ENCODE assay signal across 8 mouse cellular contexts in the genomic region with DNA sequence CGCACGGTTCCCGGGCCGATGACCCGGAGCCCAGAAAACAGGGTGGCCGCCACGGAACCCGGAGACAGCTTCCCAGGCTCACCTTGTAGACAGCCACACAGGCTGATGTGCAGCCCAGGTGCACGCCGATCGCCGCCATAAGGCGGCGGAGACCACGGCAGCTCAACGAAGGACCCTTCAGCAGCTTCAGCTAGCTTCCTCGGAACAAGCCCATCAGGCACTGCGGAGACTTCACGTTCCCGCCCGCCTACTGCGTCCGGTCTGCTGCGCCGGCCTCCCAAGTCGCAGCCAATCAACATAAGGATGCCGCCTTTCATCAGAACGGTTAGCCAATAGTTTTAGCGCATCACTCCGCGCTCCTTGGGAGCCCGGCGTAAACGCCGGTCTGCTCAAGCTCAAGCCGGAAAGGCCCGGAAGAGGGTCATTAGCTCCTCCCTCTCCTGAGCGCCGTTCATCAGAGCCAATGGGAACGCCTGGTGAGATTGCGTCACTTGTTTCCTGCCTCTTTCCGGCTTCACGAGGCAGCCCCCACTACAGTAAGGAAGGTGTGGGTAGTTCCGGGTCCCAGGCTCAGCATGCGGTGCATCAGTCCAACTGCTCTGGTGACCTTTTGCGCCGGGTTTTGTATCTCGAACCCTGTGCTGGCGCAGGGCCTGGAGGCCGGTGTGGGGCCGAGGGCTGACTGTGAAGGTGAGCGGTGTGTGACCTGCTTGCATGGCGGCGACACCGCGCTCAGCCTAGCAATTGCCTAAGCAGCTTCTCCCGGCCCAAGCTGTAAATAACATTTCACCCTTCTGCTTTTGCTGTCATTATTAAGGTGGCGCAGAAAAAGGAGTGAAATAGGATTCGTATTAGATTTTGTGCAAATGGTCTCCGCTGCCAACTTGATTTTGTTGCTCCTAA. TPM values are rescaled to one million over a fixed set of nuclear protein-coding genes. Genes with fewer than 3 reads are reported as not detected.
DNase-seq lines count a peak whose midpoint lies in the region; ATAC-seq and TF ChIP-seq lines count a peak whose summit lies in the region.

A gene (minus strand): TSS at position 239 of the 903 bp plus-strand sequence.
A gene (minus strand): TSS at position 263 of the 903 bp plus-strand sequence.
A gene (plus strand): TSS at position 479 of the 903 bp plus-strand sequence.

- ATAC-seq in heart, embryonic 15.5 days (replicated peaks; ENCODE audit: insufficient number of reproducible peaks, insufficient read depth, low FRiP score, low read depth): peak; percentile 100
- ATAC-seq in liver, embryonic 14.5 days (ENCODE audit: insufficient read depth): peak; percentile 98
- ATAC-seq in neural tube, embryonic 11.5 days (ENCODE audit: insufficient read depth, low FRiP score, low TSS enrichment): peak; percentile 100
- ATAC-seq in stomach, postnatal 0 days (ENCODE audit: low FRiP score, low TSS enrichment): peak; percentile 100

- no peaks in the 10 kb centered on the region for H3K27me3 ChIP-seq in forebrain, embryonic 10.5 days (ENCODE audit: poor library complexity, severe bottlenecking)
- no peaks in the 10 kb centered on the region for H3K27me3 ChIP-seq in heart, embryonic 15.5 days
- no peaks in the 10 kb centered on the region for H3K27me3 ChIP-seq in liver, embryonic 14.5 days (ENCODE audit: control insufficient read depth, insufficient read depth, low read length)
- no peaks in the 10 kb centered on the region for H3K27me3 ChIP-seq in neural tube, embryonic 11.5 days (ENCODE audit: control insufficient read depth, insufficient read depth, low read length)
- H3K27me3 ChIP-seq in stomach, postnatal 0 days (ENCODE audit: control insufficient read depth, insufficient read depth, low read length): no peaks in the 10 kb centered on the region

- H3K4me3 ChIP-seq in forebrain, embryonic 10.5 days: peak within 1 kb of the TSS; percentile 85
- H3K4me3 ChIP-seq in heart, embryonic 15.5 days: peak within 1 kb of the TSS; percentile 77
- H3K4me3 ChIP-seq in liver, embryonic 14.5 days (ENCODE audit: insufficient read depth in 1 of 2, low read depth in 2 of 2, low read length in 2 of 2): peak within 1 kb of the TSS; percentile 66 to 93
- peak within 1 kb of the TSS; percentile 53 for H3K4me3 ChIP-seq in neural tube, embryonic 11.5 days (ENCODE audit: low read depth, low read length)
- peak within 1 kb of the TSS; percentile 71 for H3K4me3 ChIP-seq in stomach, postnatal 0 days (ENCODE audit: low read depth, low read length)

- peak; percentile 95 for DNase-seq in CD8-positive naive resting alpha-beta T cell, adult 2 months (ENCODE audit: low read depth in 2 of 2, low spot score in 2 of 2)
- peak; percentile 96 for DNase-seq in c-Kit-positive CD71-negative TER-119-negative erythroid progenitor cells, embryonic 14.5 days (ENCODE audit: low read depth)
- DNase-seq in forebrain, embryonic 10.5 days (ENCODE audit: extremely low spot score, low spot score): peak; percentile 95
- DNase-seq in kidney, postnatal 25 days: peak; percentile 97 to 99
- DNase-seq in liver, embryonic 14.5 days (ENCODE audit: low read depth in 3 of 3, low spot score in 3 of 3): peak; percentile 98 to 99 (median 98)
- peak; percentile 96 for DNase-seq in neural tube, embryonic 11.5 days (ENCODE audit: low spot score)
- peak; percentile 96 for DNase-seq in stomach, postnatal 0 days (ENCODE audit: low spot score)

- H3K4me2 ChIP-seq in heart, embryonic 15.5 days: peak within 1 kb of the TSS; percentile 86
- peak within 1 kb of the TSS; percentile 93 for H3K4me2 ChIP-seq in liver, embryonic 14.5 days (ENCODE audit: low read depth)
- peak within 1 kb of the TSS; percentile 71 for H3K4me2 ChIP-seq in neural tube, embryonic 11.5 days (ENCODE audit: low read depth)
- H3K4me2 ChIP-seq in stomach, postnatal 0 days (replicated peaks; ENCODE audit: low read depth): peak within 1 kb of the TSS; percentile 77

- WGBS in forebrain, embryonic 10.5 days: under 1% methylated on average over 60 of the region's 60 CpGs
- under 1% methylated on average over 60 of the region's 60 CpGs for WGBS in heart, embryonic 15.5 days
- WGBS in liver, embryonic 14.5 days (ENCODE audit: insufficient replicate concordance): under 1% methylated on average over 60 of the region's 60 CpGs
- WGBS in neural tube, embryonic 11.5 days: under 1% methylated on average over 60 of the region's 60 CpGs
- WGBS in stomach, postnatal 0 days: under 1% methylated on average over 60 of the region's 60 CpGs

- H3K9me3 ChIP-seq in forebrain, embryonic 10.5 days: no peaks in the 10 kb centered on the region
- H3K9me3 ChIP-seq in heart, embryonic 15.5 days (replicated peaks): no peaks in the 10 kb centered on the region
- H3K9me3 ChIP-seq in liver, embryonic 14.5 days (ENCODE audit: control insufficient read depth, low read length): no peaks in the 10 kb centered on the region
- H3K9me3 ChIP-seq in neural tube, embryonic 11.5 days (ENCODE audit: control insufficient read depth, low read length): no peaks in the 10 kb centered on the region
- no peaks in the 10 kb centered on the region for H3K9me3 ChIP-seq in stomach, postnatal 0 days (ENCODE audit: control insufficient read depth, low read length)

- no peak for TF ChIP-seq CTCF in liver, embryonic 14.5 days (IDR thresholded peaks at IDR 0.05; ENCODE audit: low read depth)
- TF ChIP-seq CTCF in stomach, postnatal 0 days (IDR thresholded peaks at IDR 0.05; ENCODE audit: low read depth): peak; percentile 33; the same call in 1 of the 2 replicates

- peak within 1 kb of the TSS; percentile 78 for H3K9ac ChIP-seq in heart, embryonic 15.5 days
- H3K9ac ChIP-seq in liver, embryonic 14.5 days (replicated peaks): peak within 1 kb of the TSS; percentile 91
- peak within 1 kb of the TSS; percentile 86 for H3K9ac ChIP-seq in neural tube, embryonic 11.5 days (ENCODE audit: low read length)
- peak within 1 kb of the TSS; percentile 77 for H3K9ac ChIP-seq in stomach, postnatal 0 days (ENCODE audit: low read length)

- TF ChIP-seq EP300 in liver, embryonic 14.5 days (IDR thresholded peaks at IDR 0.05; ENCODE audit: low read depth): peak; percentile 68
- no peak for TF ChIP-seq EP300 in stomach, postnatal 0 days (optimal IDR thresholded peaks at IDR 0.05)

- H3K36me3 ChIP-seq in forebrain, embryonic 10.5 days (replicated peaks): peaks cover 33% of the 10 kb centered on the region
- peaks cover 25% of the 10 kb centered on the region for H3K36me3 ChIP-seq in heart, embryonic 15.5 days
- H3K36me3 ChIP-seq in liver, embryonic 14.5 days (replicated peaks; ENCODE audit: control insufficient read depth, insufficient read depth, low read depth): peaks cover 25% of the 10 kb centered on the region
- 0 out of 2 replicates have a peak, but pooled peaks cover 3% of the 10 kb centered on the region for H3K36me3 ChIP-seq in neural tube, embryonic 11.5 days (ENCODE audit: control insufficient read depth, insufficient read depth, low read length)
- no peaks in the 10 kb centered on the region; the same call in 1 of the 2 replicates for H3K36me3 ChIP-seq in stomach, postnatal 0 days (ENCODE audit: control insufficient read depth, insufficient read depth, low read length)

- peak within 1 kb of the TSS; percentile 92 for H3K27ac ChIP-seq in forebrain, embryonic 10.5 days
- H3K27ac ChIP-seq in heart, embryonic 15.5 days: peak within 1 kb of the TSS; percentile 85
- H3K27ac ChIP-seq in liver, embryonic 14.5 days: peak within 1 kb of the TSS; percentile 78
- peak within 1 kb of the TSS; percentile 23; the same call in 1 of the 2 replicates for H3K27ac ChIP-seq in neural tube, embryonic 11.5 days (ENCODE audit: low read depth, low read length)
- peak within 1 kb of the TSS; percentile 85 for H3K27ac ChIP-seq in stomach, postnatal 0 days (replicated peaks)

- H3K4me1 ChIP-seq in forebrain, embryonic 10.5 days: peaks cover 16% of the 10 kb centered on the region
- peaks cover 15% of the 10 kb centered on the region for H3K4me1 ChIP-seq in heart, embryonic 15.5 days (replicated peaks)
- peaks cover 5 to 10% of the 10 kb centered on the region in 2 experiments; a peak in 3 of 4 replicates for H3K4me1 ChIP-seq in liver, embryonic 14.5 days (replicated peaks; ENCODE audit: control insufficient read depth in 2 of 2, insufficient read depth in 2 of 2, low read length in 1 of 2)
- peaks cover 6% of the 10 kb centered on the region; the same call in 1 of the 2 replicates for H3K4me1 ChIP-seq in neural tube, embryonic 11.5 days (ENCODE audit: control insufficient read depth, insufficient read depth, low read length)
- no peaks in the 10 kb centered on the region for H3K4me1 ChIP-seq in stomach, postnatal 0 days (replicated peaks; ENCODE audit: control insufficient read depth, insufficient read depth)

RNA-seq across cellular contexts. Expression of the first gene that starts in this region (rescaled TPM):
- 8.9 and 11.1 TPM in 2 replicates for polyA plus RNA-seq in forebrain, embryonic 10.5 days (2016; fragmentation: Nextera tagmentation; extraction: Ambion mirVana)
- polyA plus RNA-seq in heart, embryonic 15.5 days (2015; fragmentation: Nextera tagmentation; extraction: Ambion mirVana): 2.7 and 3.2 TPM in 2 replicates
- polyA plus RNA-seq in liver, embryonic 14.5 days (2012; rRNA removed): 0.96 and 1.2 TPM in 2 replicates
- 1.5 and 1.9 TPM in 2 replicates for polyA plus RNA-seq in liver, embryonic 14.5 days (2014; fragmentation: Nextera tagmentation; extraction: Ambion mirVana)
- polyA plus RNA-seq in neural tube, embryonic 11.5 days (2014; fragmentation: Nextera tagmentation; extraction: Ambion mirVana): 8.3 and 10.4 TPM in 2 replicates
- 0.97 and 1.1 TPM in 2 replicates for polyA plus RNA-seq in stomach, postnatal 0 days (2015; fragmentation: Nextera tagmentation; extraction: Ambion mirVana)

RNA-seq across cellular contexts. Expression of the second gene that starts in this region (rescaled TPM):
- 147 and 154 TPM in 2 replicates for polyA plus RNA-seq in forebrain, embryonic 10.5 days (2016; fragmentation: Nextera tagmentation; extraction: Ambion mirVana)
- 67.9 and 73.6 TPM in 2 replicates for polyA plus RNA-seq in heart, embryonic 15.5 days (2015; fragmentation: Nextera tagmentation; extraction: Ambion mirVana)
- polyA plus RNA-seq in liver, embryonic 14.5 days (2012; rRNA removed): 32.3 and 50.8 TPM in 2 replicates
- 74.0 and 83.8 TPM in 2 replicates for polyA plus RNA-seq in liver, embryonic 14.5 days (2014; fragmentation: Nextera tagmentation; extraction: Ambion mirVana)
- 111 and 113 TPM in 2 replicates for polyA plus RNA-seq in neural tube, embryonic 11.5 days (2014; fragmentation: Nextera tagmentation; extraction: Ambion mirVana)
- 44.1 and 46.8 TPM in 2 replicates for polyA plus RNA-seq in stomach, postnatal 0 days (2015; fragmentation: Nextera tagmentation; extraction: Ambion mirVana)

RNA-seq across cellular contexts. Expression of the third gene that starts in this region (rescaled TPM):
- 0.36 and 0.50 TPM in 2 replicates for polyA plus RNA-seq in forebrain, embryonic 10.5 days (2016; fragmentation: Nextera tagmentation; extraction: Ambion mirVana)
- 0.37 and 0.45 TPM in 2 replicates for polyA plus RNA-seq in heart, embryonic 15.5 days (2015; fragmentation: Nextera tagmentation; extraction: Ambion mirVana)
- 0.17 and 0.33 TPM in 2 replicates for polyA plus RNA-seq in liver, embryonic 14.5 days (2012; rRNA removed)
- polyA plus RNA-seq in liver, embryonic 14.5 days (2014; fragmentation: Nextera tagmentation; extraction: Ambion mirVana): 0.08 TPM in 1 of 2 replicates, not detected in the other
- not detected in 2 replicates for polyA plus RNA-seq in neural tube, embryonic 11.5 days (2014; fragmentation: Nextera tagmentation; extraction: Ambion mirVana)
- polyA plus RNA-seq in stomach, postnatal 0 days (2015; fragmentation: Nextera tagmentation; extraction: Ambion mirVana): 0.21 and 0.28 TPM in 2 replicates

Comparison
In these comparisons a context has a peak if more than half of its experiments do, and no peak if none do; other contexts are left out.
1. Peak in every context shown above with its lines: DNase-seq, ATAC-seq, H3K4me3 ChIP-seq and H3K27ac ChIP-seq.
2. H3K27ac ChIP-seq: peak in every context shown above with its lines; median percentile 92 in forebrain, embryonic 10.5 days; 85 in heart, embryonic 15.5 days; 85 in stomach, postnatal 0 days; 78 in liver, embryonic 14.5 days; 23 in neural tube, embryonic 11.5 days.